Mouse (Mus musculus) brown adipose tissue, adult 24 weeks (tissue): ENCODE results near the gene Foxp1. TPM values are rescaled to one million over a fixed set of nuclear protein-coding genes. Genes with fewer than 3 reads are reported as not detected.

Experiments used
- H3K27ac ChIP-seq: fragments of 200-500 bp; replicated peaks from 2 replicates; pipeline ENCODE4 v1.5.1; 2012; ENCODE audit warnings: low read depth, mild to moderate bottlenecking, low read length
- H3K4me1 ChIP-seq: fragments of 200-500 bp; 2 replicates; pipeline ENCODE4 v1.6.1; 2012; ENCODE audit warnings: low read length, mixed read lengths; ENCODE audit not compliant: control insufficient read depth, insufficient read depth, insufficient read length
- H3K4me3 ChIP-seq: fragments of 200-500 bp; 2 replicates; pipeline ENCODE4 v1.5.1; 2012; ENCODE audit warnings: low read depth, mild to moderate bottlenecking, low read length, moderate library complexity; ENCODE audit not compliant: insufficient read depth
- polyA plus RNA-seq: library from polyadenylated mRNA; stranded (reverse); fragments of >200 nt; gene quantifications from 2 replicates; pipeline ENCODE4 v1.2.4, GENCODE M21; 2012; ENCODE audit not compliant: missing spikeins, insufficient read depth, insufficient read length

Foxp1 gene
- polyA plus RNA-seq, 1 experiment = 10.1 TPM

DNA sequence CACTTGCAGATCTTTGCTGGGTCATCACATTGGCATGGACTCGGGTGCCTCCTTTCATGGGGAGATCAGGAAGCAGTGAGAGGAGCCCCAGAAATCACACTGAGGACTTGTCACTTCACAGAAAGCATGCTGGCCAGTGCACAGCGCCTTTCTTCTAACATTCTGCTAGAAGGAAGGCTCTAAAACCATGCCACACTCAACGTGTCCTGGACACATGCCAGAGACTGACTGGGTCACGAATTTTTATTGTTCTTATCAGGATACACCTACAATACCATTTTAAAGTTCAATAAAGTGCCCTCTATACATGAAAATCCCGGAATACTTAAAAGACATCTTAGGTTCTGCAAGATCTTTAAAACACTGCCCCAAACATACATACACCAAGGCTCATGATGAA lies 475.2 kb downstream of the Foxp1 start:
- Histone ChIP-seq H3K4me3 (no peak overlapping the region), H3K27ac (no peak overlapping the region)

GRCm38 (mm10) chr6:99045845-99046788 lies 476.4 kb downstream of the Foxp1 start:
- Histone ChIP-seq H3K4me3 (no peak overlapping the region), H3K4me1 (no peaks in the 10 kb centered on the region), H3K27ac (no peak overlapping the region)

More for the DNA sequence above, 475.2 kb downstream of the Foxp1 start:
- H3K4me1 ChIP-seq = no peaks in the 10 kb centered on the region

- H3K27ac ChIP-seq = no peak overlapping the region
- H3K4me3 ChIP-seq = no peak overlapping the region
- no peaks in the 10 kb centered on the region for H3K4me1 ChIP-seq
Observed at GRCm38 (mm10) chr6:99043932-99044664, 478.4 kb downstream of the Foxp1 start.

GRCm38 (mm10) chr6:99043226-99043625 lies 479.3 kb downstream of the Foxp1 start:
- Histone ChIP-seq H3K4me3 (no peak overlapping the region), H3K4me1 (no peaks in the 10 kb centered on the region), H3K27ac (no peak overlapping the region)

- H3K4me3 ChIP-seq = no peak overlapping the region
- H3K4me1 ChIP-seq = no peaks in the 10 kb centered on the region
- no peak overlapping the region for H3K27ac ChIP-seq
Observed at GRCm38 (mm10) chr6:99042175-99042954, 480.2 kb downstream of the Foxp1 start.

DNA sequence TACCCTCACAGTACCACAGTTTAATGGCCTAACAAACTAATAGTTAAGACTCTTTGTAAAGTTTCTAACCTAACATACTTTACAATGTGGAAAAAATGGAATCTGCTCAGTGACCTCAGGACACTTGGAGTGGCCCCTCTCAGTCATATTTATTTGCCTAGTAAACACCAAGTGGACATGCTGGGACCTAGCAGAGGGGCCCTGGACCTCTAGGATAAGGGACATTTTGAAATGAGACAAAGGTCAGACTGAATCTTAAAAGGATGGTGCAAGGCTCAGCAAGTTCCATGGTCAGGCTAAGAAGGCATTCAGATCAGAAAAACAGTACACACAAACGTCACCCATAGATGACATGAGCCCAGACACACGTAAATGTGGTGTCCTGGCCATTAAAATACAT lies 483.5 kb downstream of the Foxp1 start:
- H3K27ac ChIP-seq = no peak overlapping the region
- no peak overlapping the region for H3K4me3 ChIP-seq
- no peaks in the 10 kb centered on the region for H3K4me1 ChIP-seq

DNA sequence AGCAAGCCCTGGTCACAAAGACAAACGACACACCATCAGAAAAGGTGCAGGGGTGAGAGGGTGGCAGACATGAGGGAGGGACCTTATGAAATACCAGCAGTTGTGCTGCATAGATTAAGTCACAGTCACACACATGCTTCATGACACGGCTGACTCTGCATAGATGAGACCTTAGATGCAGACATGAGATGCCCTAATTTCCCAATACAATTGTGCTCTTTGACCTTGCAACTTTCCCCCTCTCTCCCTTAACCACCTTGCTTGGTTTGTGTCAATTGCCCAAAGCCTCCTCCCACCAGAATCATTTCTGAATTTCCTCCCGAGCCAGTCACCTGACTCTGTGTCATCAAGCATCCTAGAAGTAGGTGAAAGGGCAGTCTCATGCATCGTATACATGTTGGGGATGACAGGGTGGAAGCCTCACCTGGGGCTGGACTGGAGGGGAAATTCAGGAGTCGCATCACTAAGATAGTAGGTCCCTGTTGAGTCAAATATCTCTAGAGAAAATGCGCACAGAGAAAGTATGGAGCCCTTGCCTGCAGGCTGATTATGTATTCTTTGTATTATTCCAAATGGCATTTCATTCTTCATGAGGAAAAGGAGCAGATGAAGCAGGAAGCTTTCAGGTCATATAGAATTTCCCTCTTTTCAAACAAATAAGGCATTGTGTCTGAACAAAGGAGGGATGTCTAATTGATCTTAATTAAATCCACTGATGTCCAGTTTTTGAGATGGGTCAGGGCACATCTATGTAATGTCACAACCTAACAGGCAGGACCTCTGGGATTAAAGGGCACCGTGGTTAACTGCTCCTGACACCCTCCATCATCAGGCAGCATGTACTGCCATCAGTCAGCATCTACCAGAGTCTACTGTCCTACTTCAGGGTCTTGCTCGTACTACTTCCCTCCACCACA lies 486.8 kb downstream of the Foxp1 start:
- H3K4me3 ChIP-seq = no peak overlapping the region
- no peak overlapping the region for H3K27ac ChIP-seq
- no peaks in the 10 kb centered on the region for H3K4me1 ChIP-seq

- no peak overlapping the region for H3K4me3 ChIP-seq
- no peak overlapping the region for H3K27ac ChIP-seq
- H3K4me1 ChIP-seq = no peaks in the 10 kb centered on the region
Observed at GRCm38 (mm10) chr6:99033062-99033461, 489.5 kb downstream of the Foxp1 start.

- Histone ChIP-seq H3K4me3 (no peak overlapping the region), H3K4me1 (no peaks in the 10 kb centered on the region), H3K27ac (no peak overlapping the region)
Observed at GRCm38 (mm10) chr6:99031321-99031903, 491.1 kb downstream of the Foxp1 start.

DNA sequence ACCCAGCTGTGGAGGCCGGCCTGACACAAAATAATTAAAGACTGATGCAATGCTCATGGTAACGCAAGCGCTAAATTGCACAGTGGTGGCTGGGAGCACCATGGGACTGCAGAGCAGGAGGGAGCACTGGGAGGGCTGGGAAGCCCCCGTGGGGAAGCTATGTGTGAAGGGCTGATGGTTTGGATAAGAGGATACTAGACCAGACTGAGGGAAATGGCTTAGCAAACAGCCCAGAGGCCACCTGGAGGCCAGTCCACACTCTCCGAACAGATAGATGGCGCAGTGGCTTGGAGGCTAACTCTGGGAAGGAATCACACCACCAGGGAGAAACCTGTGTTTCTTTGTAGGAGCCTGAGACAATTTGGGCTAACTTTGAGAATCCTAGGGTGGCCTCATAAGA lies 492.3 kb downstream of the Foxp1 start:
- Histone ChIP-seq H3K4me1 (no peaks in the 10 kb centered on the region), H3K4me3 (no peak overlapping the region), H3K27ac (no peak overlapping the region)

DNA sequence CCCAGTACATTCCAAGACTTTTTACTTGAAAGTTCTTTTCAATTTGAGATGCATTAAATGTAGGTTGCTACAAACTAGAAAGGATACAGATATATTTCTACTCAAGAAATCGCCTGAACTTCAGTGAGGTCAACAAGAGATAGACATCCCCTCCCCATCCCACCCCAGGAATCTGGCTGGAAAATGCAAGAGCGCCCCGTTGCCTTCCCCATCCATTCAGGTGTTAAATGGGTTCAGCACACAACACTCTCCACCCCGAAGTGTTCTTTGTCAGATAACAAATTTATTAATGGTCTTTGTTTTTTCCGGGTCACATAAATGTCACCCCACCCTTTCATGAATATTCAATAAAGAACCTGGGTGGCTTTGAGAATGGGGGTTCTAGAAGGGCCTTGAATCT lies 493.1 kb downstream of the Foxp1 start:
- H3K4me1 ChIP-seq = no peaks in the 10 kb centered on the region
- no peak overlapping the region for H3K4me3 ChIP-seq
- no peak overlapping the region for H3K27ac ChIP-seq

DNA sequence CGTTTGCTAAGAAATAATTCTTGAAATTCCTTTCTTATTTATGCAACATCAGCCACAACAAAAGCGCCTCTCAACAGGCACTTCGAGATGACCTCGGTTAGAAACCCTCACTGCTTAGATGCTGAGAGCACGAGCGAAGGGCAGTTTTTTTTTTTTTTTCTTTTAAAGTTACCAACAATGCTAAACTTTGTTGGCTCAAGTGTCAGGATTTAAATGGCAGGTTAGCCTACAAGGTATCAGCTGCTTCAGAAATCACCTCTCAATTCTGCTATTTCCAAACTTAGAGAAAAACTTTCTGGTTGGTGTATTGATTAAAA lies 493.6 kb downstream of the Foxp1 start:
- no peak overlapping the region for H3K27ac ChIP-seq

GRCm38 (mm10) chr6:99028161-99028988 lies 494.1 kb downstream of the Foxp1 start:
- Histone ChIP-seq H3K27ac (peak overlapping the region; percentile 80), H3K4me1 (0 out of 2 replicates have a peak, but pooled peaks cover 5% of the 10 kb centered on the region), H3K4me3 (peak overlapping the region; percentile 98)

More for the DNA sequence above, 493.6 kb downstream of the Foxp1 start:
- Histone ChIP-seq H3K4me3 (peak overlapping the region; percentile 98), H3K4me1 (0 out of 2 replicates have a peak, but pooled peaks cover 1% of the 10 kb centered on the region)
